Mouse (Mus musculus) kidney, embryonic 16.5 days (tissue): ENCODE data around the gene Apopt1. TPM values are rescaled to one million over a fixed set of nuclear protein-coding genes. Genes with fewer than 3 reads are reported as not detected.

ENCODE experiments used
- ATAC-seq: fragments of 200-750 bp; cut with Nextera tagmentation; 2 replicates; pipeline ENCODE4 v1.8.0; 2017; ENCODE audit warnings: moderate TSS enrichment; ENCODE audit not compliant: low FRiP score, low TSS enrichment
- H3K27ac ChIP-seq: fragments of 300-500 bp; sonication (generic); 2 replicates; pipeline ENCODE4 v1.5.1; 2014; ENCODE audit warnings: low read length
- H3K27me3 ChIP-seq: fragments of 300-500 bp; sonication (generic); 2 replicates; pipeline ENCODE4 v1.6.1; 2014; ENCODE audit warnings: low read length, control low read depth, mixed read lengths; ENCODE audit not compliant: insufficient read depth
- H3K36me3 ChIP-seq: fragments of 300-500 bp; sonication (generic); 2 replicates; pipeline ENCODE4 v1.6.1; 2014; ENCODE audit warnings: low read length, control low read depth, mixed read lengths; ENCODE audit not compliant: insufficient read depth
- H3K4me1 ChIP-seq: fragments of 300-500 bp; sonication (generic); 2 replicates; pipeline ENCODE4 v1.6.1; 2014; ENCODE audit warnings: low read length, control low read depth, mixed read lengths; ENCODE audit not compliant: insufficient read depth
- H3K4me2 ChIP-seq: fragments of 300-500 bp; sonication (generic); replicated peaks from 2 replicates; pipeline ENCODE4 v1.6.1; 2014; ENCODE audit warnings: low read depth, low read length
- H3K4me3 ChIP-seq: fragments of 300-500 bp; sonication (generic); 2 replicates; pipeline ENCODE4 v1.5.1; 2014; ENCODE audit warnings: mild to moderate bottlenecking, low read length
- H3K9ac ChIP-seq: fragments of 300-500 bp; sonication (generic); replicated peaks from 2 replicates; pipeline ENCODE4 v1.6.1; 2014; ENCODE audit warnings: low read length
- H3K9me3 ChIP-seq: fragments of 300-500 bp; sonication (generic); 2 replicates; pipeline ENCODE4 v1.6.1; 2016; ENCODE audit warnings: low read length, control low read depth
- WGBS: fragments of 180-500 bp; shearing (Covaris S2); extraction: QIAGEN DNeasy Blood & Tissue Kit; methylation state at CpG from one replicate; pipeline ENCODE4 v1.1.7; 2014; 5-methylcytosine and 5-hydroxymethylcytosine counted together
- polyA plus RNA-seq: library from polyadenylated mRNA; unstranded; fragments of >200 nt; fragmentation: Nextera tagmentation; extraction: Ambion mirVana; gene quantifications from 2 replicates; pipeline ENCODE4 v1.2.1, GENCODE M21; 2015

The Apopt1 gene
- polyA plus RNA-seq, 1 experiment from 2014 or later, result 54.8 TPM

DNA sequence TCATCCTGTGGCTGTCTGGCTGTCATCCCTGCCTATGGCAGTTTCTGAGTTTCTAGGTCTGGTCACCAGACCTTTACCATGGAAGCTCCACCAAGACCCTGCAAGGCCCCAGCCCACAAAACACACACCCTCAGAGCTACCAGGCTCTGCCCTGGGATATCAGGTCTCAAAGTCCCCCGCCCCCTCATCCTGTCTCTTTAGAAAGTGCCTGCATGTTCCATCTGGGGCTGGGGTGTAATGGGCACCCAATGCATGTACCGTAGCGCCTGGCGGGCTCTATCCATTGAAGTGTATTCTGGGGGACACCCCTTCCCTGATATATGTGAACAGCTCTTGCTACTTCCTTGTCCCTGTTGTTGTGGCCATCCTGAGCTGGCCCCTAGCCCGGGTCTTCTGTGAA lies 20.2 kb upstream of the Apopt1 start:
- no peak overlapping the region for H3K4me3 ChIP-seq
- WGBS, result 71% methylated on average over 5 of the region's 5 CpGs
- H3K27me3 ChIP-seq, result no peaks in the 10 kb centered on the region
- H3K36me3 ChIP-seq, result no peaks in the 10 kb centered on the region
- no peak for ATAC-seq
- peaks cover 39% of the 10 kb centered on the region for H3K4me1 ChIP-seq
- H3K27ac ChIP-seq, result no peak overlapping the region; the same call in 1 of the 2 replicates
- no peak overlapping the region for H3K9ac ChIP-seq
- no peaks in the 10 kb centered on the region for H3K9me3 ChIP-seq
- no peak overlapping the region for H3K4me2 ChIP-seq

DNA sequence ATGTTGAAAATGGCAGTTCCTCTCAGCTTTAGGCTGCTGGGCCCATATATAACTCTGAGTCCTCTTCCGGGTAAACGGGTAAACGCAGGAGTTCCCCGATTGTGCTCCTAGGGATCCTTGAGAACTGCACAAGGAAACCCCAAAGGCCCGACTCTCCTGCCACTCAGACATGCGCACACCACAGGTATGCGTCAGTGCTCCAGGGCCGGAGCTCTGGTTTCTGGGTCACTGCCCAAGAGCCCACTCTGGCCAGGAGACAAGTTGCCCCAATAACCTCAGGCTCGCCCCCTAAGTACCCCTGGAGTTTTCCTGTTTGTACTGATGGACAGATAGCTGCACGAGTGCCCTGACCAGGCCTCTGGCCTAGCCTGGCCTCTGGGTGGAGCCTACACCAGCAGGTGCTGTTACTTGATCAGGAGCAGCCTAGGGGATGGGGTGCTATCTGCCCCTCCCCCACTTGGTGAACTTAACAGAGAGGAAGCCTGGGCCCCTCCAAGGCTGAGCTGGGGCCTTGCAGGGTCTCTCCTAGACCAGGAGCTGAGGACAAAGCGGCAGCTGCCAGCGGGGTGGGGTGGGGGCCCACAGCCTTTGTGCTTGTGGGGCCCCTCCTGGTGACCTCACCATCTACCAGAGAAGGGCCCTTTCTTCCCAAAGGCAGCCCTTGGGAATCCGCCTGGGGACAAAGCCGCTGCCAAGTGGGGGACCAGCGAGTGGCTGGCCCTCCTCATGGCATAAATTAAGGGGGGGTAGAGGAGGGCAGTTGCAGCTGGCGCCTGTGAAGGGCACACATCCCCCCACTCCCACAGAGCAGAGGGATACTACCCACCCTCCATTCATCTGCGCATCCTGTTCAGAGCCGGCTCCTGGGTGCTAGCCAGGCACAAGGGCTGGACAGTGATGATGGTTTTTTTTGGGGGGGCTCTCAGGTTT lies 19.5 kb upstream of the Apopt1 start:
- peak; percentile 46 for ATAC-seq
- H3K4me2 ChIP-seq, result peak overlapping the region; percentile 28; the same call in 1 of the 2 replicates

DNA sequence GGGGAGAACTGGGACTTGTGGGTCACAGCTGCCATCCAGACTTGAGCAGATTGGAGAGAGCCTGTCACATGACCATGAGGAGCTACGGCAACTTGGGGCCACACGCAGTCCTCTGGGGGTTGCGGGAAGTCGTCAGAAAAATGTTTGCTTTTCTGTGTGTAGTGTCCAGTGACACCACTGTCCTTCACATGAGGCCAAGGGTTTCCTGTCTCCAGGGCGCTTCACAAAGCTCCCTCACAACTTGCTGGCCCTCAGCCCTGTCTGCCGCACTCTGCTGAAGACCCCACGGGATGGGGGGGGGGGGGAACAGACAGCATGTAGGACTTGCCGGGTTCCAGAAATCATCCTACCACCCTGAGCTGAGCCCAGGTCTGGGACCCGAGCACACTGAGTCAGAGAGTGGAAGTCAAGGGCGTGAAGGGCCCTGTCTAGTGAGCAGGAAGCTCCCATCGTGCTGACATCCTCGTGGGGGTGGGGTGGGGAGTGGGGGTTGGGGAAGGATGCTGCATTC lies 18.7 kb upstream of the Apopt1 start:
- H3K4me2 ChIP-seq, result peak overlapping the region; percentile 28
- H3K36me3 ChIP-seq, result no peaks in the 10 kb centered on the region
- H3K4me1 ChIP-seq, result peaks cover 37% of the 10 kb centered on the region
- no peak overlapping the region for H3K4me3 ChIP-seq
- H3K27ac ChIP-seq, result peak overlapping the region; percentile 78
- WGBS, result 7% methylated on average over 12 of the region's 12 CpGs
- H3K27me3 ChIP-seq, result no peaks in the 10 kb centered on the region
- H3K9me3 ChIP-seq, result no peaks in the 10 kb centered on the region
- peak overlapping the region; percentile 59 for H3K9ac ChIP-seq
- peak; percentile 43; the same call in 1 of the 2 replicates for ATAC-seq

More for the DNA sequence above, 19.5 kb upstream of the Apopt1 start:
- Histone ChIP-seq H3K9me3 (no peaks in the 10 kb centered on the region), H3K27ac (peak overlapping the region; percentile 78), H3K4me3 (no peak overlapping the region), H3K36me3 (no peaks in the 10 kb centered on the region), H3K9ac (peak overlapping the region; percentile 59), H3K27me3 (no peaks in the 10 kb centered on the region), H3K4me1 (peaks cover 37% of the 10 kb centered on the region)
- 29% methylated on average over 18 of the region's 18 CpGs for WGBS

DNA sequence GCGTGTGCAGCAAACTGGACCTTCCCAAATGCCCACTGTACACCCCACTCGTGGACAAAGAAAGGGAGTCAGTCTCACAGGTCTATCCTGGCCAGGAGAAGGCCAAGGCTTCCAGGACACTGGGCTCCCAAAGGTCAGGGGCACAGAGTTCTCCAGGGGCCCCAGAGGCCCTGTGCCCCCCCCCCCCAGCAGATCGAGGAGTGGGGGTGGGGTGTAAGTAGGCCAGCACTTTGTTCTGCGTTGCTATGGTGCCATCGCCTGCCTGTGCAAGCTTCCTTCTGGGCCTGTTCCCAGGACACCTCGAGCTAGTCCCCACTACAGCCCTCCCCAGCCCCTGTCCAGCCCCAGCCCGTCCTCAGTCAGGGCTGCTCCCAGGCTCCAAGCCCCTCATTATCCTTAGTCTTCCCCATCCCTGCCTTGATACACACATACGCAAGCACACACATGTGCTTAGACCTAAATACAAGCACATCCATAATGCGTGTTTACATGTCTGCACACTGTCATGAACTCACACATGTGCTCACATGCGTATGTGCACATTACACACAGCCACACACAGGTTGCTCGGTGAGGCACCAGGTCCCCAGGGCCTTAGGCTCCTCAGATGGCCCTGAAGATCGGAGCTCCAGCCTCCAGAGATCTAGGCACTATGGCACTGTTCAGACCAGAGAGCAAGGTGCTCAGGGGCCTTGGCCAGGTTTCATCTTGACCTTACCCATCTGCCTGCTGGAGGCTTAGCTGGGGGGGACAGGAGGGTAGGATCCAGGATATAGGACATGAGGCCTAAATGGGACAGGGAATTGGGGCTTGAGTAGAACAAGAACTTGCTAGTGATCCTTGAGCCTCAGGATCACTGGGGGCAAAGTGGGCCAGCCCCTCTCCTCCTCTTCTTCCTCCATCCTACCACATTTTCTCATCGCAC lies 17.9 kb upstream of the Apopt1 start:
- Histone ChIP-seq H3K9ac (0 out of 2 replicates have a peak overlapping the region, but pooled peaks have one; percentile 17), H3K4me2 (no peak overlapping the region), H3K36me3 (no peaks in the 10 kb centered on the region), H3K9me3 (no peaks in the 10 kb centered on the region), H3K4me1 (peaks cover 37% of the 10 kb centered on the region), H3K4me3 (no peak overlapping the region), H3K27me3 (no peaks in the 10 kb centered on the region), H3K27ac (peak overlapping the region; percentile 78; the same call in 1 of the 2 replicates)
- WGBS, result 56% methylated on average over 13 of the region's 13 CpGs
- ATAC-seq, result 0 out of 2 replicates have a peak, but pooled peaks have one; percentile 13

DNA sequence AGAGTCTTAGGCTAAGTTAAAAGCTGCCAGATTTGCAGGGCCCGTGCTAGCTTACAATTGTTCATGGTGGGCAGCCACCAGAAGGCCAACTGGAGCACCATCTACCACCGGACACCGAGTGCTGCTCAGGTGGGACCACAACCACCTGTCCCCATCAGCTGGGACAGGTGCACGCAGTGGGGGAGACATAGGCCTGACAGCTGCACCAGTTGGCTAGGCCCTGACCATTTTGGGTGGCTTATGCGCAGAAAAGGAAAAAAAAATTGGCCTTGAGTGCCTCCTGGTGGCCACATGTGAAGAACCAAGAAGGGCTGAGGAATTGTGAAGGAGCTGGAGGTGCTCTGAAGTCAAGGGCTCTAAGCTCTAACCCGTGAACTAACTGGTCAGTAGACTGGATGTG lies 16.8 kb upstream of the Apopt1 start:
- H3K9me3 ChIP-seq, result no peaks in the 10 kb centered on the region

DNA sequence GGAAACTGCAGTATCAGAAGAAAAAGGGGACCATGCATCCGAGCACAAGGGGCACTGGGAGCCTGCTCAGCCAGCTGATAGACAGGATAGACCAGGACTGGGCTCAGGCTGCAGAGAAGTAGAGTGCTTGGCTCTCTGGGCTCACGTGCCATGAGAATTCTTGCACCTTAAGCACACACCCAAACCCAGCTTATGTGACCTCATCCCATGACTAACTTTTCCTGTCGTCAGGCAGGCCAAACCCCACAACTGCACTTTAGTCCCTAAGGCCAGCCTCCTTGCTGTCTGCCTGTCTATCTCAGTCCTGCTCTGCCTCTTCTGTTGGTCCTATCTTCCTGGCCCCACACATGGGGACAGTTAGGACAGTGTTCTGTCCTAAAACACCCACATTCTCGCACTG lies 15.4 kb upstream of the Apopt1 start:
- H3K27me3 ChIP-seq, result no peaks in the 10 kb centered on the region
- H3K9ac ChIP-seq, result no peak overlapping the region
- H3K4me2 ChIP-seq, result no peak overlapping the region
- no peaks in the 10 kb centered on the region for H3K36me3 ChIP-seq
- no peak overlapping the region for H3K27ac ChIP-seq
- no peak overlapping the region for H3K4me3 ChIP-seq
- no peak for ATAC-seq
- H3K9me3 ChIP-seq, result no peaks in the 10 kb centered on the region
- peaks cover 25% of the 10 kb centered on the region for H3K4me1 ChIP-seq
- WGBS, result 66% methylated on average over 4 of the region's 4 CpGs

More for the DNA sequence above, 16.8 kb upstream of the Apopt1 start:
- no peaks in the 10 kb centered on the region for H3K36me3 ChIP-seq
- no peak overlapping the region for H3K27ac ChIP-seq
- WGBS, result 30% methylated on average over 6 of the region's 6 CpGs
- H3K9ac ChIP-seq, result no peak overlapping the region
- peaks cover 33% of the 10 kb centered on the region for H3K4me1 ChIP-seq
- H3K4me2 ChIP-seq, result no peak overlapping the region
- no peak for ATAC-seq
- no peak overlapping the region for H3K4me3 ChIP-seq
- no peaks in the 10 kb centered on the region for H3K27me3 ChIP-seq

DNA sequence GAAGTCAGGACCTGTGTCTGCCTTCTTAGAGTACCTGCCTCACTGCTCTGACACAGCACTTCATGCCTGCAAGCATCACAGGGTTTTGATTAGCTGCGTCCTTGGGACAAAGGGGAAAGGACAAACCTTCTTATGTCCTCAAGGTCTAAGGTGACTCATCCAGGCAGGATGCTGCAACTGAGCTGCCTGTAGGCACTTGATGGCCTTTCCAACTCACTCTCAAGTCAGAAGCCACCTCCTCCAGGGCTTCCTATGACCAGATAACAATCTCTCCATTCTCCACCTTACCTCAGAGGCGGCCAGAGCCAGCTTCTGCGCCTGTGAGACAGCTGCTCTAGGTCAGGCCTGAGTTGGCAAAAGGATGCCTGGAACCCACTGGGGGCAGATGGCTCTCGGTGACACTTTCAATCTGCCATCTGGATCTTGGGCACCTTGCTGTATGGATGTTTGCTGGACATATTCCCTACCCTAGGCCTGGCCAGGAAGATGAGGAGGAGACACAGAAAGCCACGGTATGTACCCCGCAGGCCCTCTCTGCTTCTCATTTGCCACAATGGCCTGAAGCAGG lies 14.6 kb upstream of the Apopt1 start:
- no peak overlapping the region for H3K9ac ChIP-seq
- H3K9me3 ChIP-seq, result no peaks in the 10 kb centered on the region
- no peak overlapping the region for H3K27ac ChIP-seq
- no peak overlapping the region for H3K4me3 ChIP-seq
- H3K27me3 ChIP-seq, result no peaks in the 10 kb centered on the region
- WGBS, result 75% methylated on average over 6 of the region's 6 CpGs
- no peaks in the 10 kb centered on the region for H3K36me3 ChIP-seq
- H3K4me2 ChIP-seq, result no peak overlapping the region
- H3K4me1 ChIP-seq, result peaks cover 18% of the 10 kb centered on the region
- ATAC-seq, result no peak

DNA sequence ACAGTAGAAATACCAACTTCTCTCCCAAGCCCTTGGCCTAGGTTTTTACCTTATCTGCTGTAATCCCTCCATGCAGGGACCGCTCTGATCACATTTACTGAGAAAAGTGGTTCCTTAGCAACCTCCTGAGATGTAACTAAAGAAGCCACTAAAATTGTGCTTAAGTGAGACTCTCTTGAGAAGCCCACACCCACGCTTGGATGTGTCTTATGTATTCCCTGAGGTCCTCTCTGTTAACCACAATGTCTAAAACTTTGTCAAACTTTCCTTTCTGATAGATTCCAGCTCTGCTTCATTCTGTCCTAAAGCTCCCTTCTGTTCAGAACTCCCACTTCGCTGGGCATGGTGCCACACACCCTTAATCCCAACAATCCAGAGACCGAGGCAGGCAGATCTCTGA lies 13.5 kb upstream of the Apopt1 start:
- no peaks in the 10 kb centered on the region for H3K36me3 ChIP-seq
- H3K4me3 ChIP-seq, result no peak overlapping the region
- ATAC-seq, result no peak
- H3K4me2 ChIP-seq, result no peak overlapping the region
- H3K4me1 ChIP-seq, result peaks cover 8% of the 10 kb centered on the region
- H3K9me3 ChIP-seq, result no peaks in the 10 kb centered on the region
- WGBS, result 85% methylated on average over 4 of the region's 4 CpGs
- H3K9ac ChIP-seq, result no peak overlapping the region
- H3K27me3 ChIP-seq, result no peaks in the 10 kb centered on the region
- no peak overlapping the region for H3K27ac ChIP-seq

DNA sequence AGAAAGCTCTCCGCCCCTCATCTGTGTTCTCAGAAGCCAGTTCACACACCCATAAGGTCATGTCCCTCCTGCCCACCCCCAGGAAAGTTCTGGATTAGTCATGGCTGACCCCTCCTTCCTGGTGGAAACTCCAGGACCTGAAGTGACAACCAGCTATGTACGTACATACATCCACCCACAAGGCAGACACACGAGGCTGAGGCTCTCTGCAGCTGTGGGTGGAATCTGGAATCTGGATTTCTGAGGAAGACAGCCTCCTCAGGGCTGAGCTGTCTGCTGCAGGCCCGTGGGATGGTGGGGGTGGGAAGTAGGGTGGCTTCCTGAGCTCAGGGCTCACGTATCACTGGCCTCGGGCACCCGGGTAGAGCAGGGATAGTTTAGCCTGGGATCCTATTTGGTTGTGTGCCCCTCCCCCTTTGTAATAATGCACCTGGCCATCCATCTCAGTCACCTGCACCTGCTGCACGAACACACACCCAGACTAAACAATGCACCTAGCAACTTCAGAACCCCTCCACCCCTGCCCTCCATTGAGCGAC lies 12.1 kb upstream of the Apopt1 start:
- no peaks in the 10 kb centered on the region for H3K27me3 ChIP-seq
- no peak overlapping the region for H3K9ac ChIP-seq
- H3K27ac ChIP-seq, result no peak overlapping the region
- WGBS, result 55% methylated on average over 9 of the region's 9 CpGs
- no peaks in the 10 kb centered on the region for H3K9me3 ChIP-seq
- H3K4me1 ChIP-seq, result peaks cover 15% of the 10 kb centered on the region
- no peak for ATAC-seq
- no peaks in the 10 kb centered on the region for H3K36me3 ChIP-seq
- H3K4me3 ChIP-seq, result no peak overlapping the region
- no peak overlapping the region for H3K4me2 ChIP-seq
